Mouse (Mus musculus) lung, adult 18-20 months (tissue): Measurements from ENCODE around the gene Prr18.
A peak's percentile ranks its signal among the peaks of the same experiment; 100 is the strongest.
"Not testable (repeated sequence)": the region's sequence is repeated elsewhere in the genome, so short reads cannot be mapped to it uniquely, and the experiment has no call there.

ENCODE experiments used
- DNase-seq, 2 experiments: peaks; one replicate each; pipeline ENCODE4 v3.0.0; 2022; ENCODE audit warnings: mixed read lengths in 2 of 2

Gene Prr18

DNA sequence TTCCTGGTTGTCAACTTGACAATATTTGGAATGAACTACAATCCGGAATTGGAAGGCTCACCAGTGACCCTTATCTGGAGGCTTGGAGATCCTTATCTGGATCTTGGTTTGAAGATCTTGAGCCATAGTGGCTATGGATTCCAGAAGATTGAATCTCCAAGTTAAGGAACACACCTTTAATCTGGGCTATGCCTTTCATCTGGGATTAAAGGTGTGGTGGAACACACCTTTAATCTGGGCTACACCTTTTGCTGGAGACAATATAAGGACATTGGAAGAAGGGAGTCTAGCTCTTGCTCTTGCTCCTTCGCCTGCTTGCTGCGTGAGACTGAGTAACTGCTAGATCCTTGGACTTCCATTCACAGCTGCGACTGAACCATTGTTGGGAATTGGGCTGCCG lies at the start of gene Prr18:
TSS of gene Prr18 (plus strand) at position 301 of the 400 bp plus-strand sequence.
- DNase-seq: not testable (repeated sequence)

DNA sequence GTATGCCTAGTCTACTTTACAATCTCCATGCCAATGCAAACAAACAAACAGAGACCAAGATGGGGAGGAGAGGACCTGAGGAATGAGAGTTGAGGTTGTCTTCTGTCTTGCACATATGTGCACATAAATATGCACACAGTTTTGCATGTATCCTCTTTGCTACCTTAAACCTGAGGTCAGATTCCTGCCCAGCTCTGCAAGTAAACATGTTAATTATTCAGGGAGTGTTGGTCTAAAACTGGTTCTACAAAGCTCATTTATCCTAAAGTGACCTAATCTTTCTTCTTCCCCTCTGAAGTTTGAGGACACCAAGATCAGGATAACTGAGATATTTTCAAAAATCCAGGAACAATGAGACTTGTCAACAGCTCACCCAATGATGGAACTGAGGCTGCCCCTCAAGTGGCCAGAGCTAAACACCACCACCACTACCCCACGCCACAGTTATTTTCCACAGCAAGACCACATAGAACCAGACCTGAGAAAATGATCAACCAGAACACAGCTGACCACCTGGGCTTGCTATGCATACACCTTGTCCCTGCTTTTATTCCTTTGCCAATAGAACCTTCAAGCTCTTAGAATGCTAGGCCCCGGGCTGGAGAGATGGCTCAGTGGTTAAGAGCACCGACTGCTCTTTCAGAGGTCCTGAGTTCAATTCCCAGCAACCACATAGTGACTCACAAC lies 47.1 kb upstream of the Prr18 start:
- DNase-seq: no peak

DNA sequence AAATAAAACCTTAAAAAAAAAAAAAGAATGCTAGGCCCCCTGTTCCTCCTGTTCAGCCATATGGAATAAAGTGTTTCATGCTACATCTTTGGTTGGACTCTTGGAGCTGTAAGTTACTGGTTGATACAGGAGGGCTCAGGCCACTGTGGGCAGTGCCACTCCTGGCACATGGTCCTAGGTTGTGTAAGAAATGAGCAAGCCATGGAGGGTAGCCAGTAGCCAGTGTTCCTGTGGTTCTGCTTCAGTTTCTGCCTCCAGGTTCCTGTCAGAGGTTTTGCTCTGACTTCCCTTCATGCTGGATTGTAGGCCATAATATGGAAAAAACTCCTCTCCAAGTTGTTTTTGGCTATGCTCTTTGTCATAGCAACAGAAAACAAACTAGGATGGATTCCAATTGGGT lies 46.5 kb upstream of the Prr18 start:
- no peak for DNase-seq

GRCm38 (mm10) chr17:8295825-8296224 lies 41.4 kb upstream of the Prr18 start:
- DNase-seq: no peak

DNA sequence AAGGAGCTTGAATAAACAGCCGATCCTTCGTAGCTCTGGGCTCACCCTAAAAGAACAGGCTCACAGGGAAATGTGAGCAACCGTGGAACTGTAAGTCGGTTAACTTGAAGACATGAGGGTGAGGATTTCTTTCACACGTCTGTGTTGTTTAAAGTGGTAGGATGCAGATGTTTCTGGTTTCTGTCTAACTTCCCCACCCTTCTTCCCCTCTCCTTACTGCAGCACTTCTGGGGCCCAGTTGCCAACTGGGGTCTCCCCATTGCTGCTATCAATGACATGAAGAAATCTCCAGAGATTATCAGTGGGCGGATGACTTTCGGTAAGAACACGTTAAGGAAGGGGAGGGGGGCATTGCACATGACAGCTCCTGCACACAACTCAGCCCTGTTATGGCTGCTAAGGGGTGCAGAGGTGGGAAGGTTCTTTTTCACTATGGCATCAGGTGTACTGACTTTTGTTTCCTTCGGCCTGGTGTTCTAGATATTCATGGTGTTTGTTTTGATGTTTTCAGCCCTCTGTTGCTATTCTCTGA lies 40.9 kb upstream of the Prr18 start:
- DNase-seq: no peak

GRCm38 (mm10) chr17:8297746-8298145 lies 39.5 kb upstream of the Prr18 start:
- DNase-seq: no peak

- DNase-seq: no peak
These were observed 39.0 kb upstream of the Prr18 start for GRCm38 (mm10) chr17:8298281-8298680.

DNA sequence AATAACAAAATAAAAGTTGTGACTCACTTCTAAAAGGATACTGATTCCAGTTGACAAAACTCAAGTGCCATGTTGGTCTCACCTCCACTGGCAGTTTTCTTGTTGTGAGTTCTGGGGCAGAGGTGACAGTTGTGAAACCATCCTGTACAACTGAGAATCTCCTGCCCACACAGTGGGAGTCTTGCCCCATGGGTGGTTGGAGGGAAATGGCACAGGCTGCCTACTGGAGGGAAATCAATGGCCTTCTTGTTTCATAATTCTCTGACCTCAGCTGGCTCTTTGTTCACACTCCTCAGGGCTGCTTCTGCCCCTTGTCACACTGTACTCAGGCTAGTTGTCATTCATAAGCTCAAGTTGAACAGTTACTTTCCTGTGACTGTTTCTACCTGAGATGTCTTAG lies 37.7 kb upstream of the Prr18 start:
- DNase-seq: peak; percentile 32 to 36

DNA sequence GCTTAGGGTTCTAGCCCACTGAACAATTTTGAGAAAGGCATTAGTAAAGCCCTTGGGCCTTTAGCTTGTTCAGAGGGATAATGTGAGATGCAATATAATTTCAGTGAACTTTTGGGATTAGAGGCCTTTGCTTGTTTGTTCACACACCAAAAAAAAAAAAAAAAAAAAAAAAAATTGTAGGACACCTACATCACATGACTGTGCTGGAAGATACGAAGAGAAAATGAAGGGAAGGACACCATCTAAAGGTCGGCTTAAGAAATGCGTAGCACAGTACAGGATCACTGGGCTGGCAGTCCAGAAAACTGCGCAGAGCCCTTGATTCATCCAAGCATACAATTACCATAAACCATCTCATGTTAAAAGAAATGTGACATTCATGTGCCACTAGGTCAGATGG lies 35.7 kb upstream of the Prr18 start:
- no peak for DNase-seq

DNA sequence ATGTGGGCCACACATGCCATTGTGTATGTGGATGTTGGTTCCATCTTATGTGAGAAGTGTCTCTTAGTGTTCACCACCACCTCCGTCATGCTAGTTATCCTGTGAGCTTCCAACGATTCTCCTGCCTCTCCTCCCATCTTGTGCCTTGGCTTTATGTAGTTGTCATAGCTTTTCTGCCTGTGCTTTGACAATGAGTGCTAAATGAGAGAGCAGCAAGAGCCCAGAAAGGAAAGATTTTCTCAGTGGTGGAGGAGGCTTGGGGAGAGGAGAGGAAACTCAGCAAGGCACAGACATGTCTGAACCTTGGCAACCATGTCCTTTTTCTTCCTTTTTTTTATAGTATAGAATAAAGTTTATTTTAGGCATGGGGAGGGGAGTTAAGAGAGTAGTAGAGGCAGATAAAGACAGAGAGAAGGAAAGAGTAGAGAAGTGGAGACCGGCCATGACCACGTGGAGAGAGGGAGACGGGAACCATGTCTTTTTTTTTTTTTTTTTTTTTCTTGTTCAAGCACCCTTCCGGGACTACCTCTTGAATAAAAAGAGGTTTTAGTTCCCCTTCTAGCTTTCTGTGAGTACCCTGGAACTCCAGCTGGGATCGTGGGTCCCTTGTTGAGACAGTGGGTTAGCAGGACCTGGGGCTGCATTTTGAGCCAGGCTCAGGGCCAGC lies 34.4 kb upstream of the Prr18 start:
- no peak for DNase-seq

GRCm38 (mm10) chr17:8303671-8304070 lies 33.6 kb upstream of the Prr18 start:
- DNase-seq: no peak

DNA sequence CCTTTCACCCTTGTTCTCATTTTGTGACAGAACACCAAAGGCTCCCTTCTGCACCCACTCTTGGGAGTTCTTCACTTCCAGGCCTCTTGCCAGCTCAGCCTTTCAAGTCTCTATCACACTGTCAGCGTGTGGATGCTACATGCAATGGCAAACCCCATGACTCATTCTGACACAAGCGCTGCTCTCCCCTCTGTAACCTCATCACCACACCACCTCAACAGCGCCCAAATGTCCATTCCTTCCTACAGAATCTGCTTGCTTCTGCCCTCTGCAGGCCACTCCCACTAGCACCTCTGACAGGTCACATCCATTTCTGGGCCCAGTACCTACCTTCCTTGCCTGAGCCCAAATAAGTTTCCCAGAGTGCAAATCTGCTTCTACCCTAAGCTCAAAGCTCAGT lies 31.5 kb upstream of the Prr18 start:
- DNase-seq: no peak

GRCm38 (mm10) chr17:8310838-8311614 lies 26.2 kb upstream of the Prr18 start, which contains the start of gene Sft2d1:
Sft2d1 (plus strand) TSS chr17:8311102.
- peak; percentile 95 to 97 for DNase-seq

DNA sequence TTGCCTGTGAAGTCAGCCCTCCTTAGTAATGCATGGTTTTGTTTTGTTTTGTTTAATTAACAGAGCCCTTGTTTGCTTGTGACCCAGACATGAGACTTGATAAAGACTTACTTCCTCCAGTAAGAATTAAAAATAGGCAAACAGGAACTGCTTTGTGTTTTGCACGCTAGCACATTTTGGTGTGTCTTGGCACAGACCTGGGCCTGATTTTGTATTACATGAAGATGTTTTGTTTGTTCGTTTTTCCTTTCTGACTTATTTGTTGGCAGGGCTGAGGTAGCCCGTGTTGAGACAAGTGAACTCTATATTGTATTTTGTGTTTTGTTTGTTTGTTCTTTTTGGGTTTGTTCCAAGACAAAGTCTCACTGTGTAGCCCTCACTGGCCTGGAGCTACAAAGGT lies 25.5 kb upstream of the Prr18 start:
- DNase-seq: no peak

- no peak for DNase-seq
These were observed 23.3 kb upstream of the Prr18 start for GRCm38 (mm10) chr17:8313976-8314375.

- DNase-seq: peak; percentile 47 to 69
These were observed 21.0 kb upstream of the Prr18 start for GRCm38 (mm10) chr17:8316251-8316650.

DNA sequence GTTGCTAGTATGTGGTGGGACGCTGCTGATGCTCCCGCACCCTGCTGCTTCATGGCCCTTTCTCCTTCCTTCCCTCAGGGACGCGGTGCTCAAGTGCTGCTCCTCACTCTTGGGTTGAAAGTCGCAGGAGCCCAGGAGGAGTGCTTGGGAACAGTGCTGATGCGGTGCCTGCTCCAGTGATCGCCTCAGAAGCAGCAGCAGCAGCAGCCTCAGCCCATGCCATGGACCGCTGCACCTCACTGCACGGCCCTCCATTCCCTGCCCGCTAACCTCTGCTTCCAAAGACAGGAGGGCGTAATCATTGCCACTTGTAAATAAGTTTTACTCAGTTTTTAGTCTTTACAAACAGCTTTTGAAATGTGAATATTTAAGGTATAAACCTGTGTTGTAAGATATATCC lies 10.4 kb upstream of the Prr18 start:
- not testable (repeated sequence) for DNase-seq

DNA sequence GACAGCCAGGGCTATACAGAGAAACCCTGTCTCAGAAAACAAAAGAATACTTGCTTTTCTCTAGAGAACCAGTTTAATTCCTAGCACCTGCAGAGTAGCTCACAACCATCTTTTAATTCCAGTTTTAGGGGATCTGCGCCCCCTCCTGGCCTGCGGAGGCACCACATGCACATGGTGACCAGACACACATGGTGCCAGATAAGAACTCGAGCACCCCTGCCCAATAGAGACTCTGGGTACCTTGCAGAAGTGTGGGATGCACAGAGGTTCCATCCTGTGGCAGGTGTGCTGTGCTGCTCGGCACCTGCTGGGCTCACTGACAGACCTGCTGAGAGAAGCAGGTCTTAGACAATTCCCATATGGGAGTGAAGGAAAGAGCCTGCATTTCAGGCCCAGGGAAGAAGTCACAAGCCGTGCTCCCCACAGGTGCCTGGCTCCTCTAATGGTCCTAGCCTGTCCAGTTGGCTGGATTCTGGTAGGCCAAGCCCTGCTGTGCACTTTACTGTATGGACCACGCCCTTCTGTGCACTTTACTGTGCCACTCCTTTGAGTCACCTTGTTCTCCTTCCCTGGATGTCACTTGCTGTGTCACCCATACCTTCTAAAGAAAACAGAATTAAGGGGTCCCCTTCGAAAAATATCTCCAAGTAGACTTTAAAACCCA lies 8.6 kb upstream of the Prr18 start:
- DNase-seq: no peak

GRCm38 (mm10) chr17:8330602-8331001 lies 6.7 kb upstream of the Prr18 start:
- peak in 1 of 2 experiments; percentile 42 for DNase-seq

DNA sequence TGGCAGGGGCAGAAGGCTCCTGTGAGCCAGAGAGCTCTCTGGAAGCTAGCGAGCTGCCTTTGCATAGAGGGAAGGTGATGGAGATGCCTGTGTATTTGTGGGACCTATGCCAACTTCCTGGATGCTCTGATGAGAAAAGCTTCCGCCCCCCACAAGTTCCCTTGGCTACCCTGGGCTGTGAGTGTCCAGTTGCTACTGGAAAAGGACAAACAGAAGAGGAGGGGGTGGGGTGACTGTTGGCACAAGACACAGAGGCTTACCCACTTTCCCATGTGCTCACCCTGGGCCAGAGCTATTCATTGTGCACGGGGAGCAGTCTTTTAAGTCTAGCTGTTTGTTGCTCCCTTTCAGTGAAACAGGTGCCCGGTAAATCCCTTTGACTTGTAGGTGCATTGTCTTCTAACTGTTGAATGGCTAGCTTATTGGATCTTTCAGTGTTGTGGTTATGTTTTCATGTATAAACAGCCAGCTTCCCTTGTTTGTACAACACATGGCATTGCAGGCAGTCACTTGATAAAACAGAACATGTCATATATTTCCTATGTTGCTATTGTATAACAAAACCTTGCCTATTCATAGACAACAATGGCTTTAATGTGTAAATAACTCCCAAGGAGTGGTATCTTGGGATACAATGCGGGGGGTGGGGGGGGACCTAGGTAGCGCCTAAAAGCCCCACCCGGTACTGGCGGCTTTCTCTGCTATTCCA lies 2.6 kb downstream of the Prr18 start:
- peak; percentile 46 to 78 for DNase-seq

GRCm38 (mm10) chr17:8340407-8341359 lies 3.4 kb downstream of the Prr18 start:
- peak; percentile 22 to 29 for DNase-seq
